Mouse (Mus musculus): ENCODE measurements around the gene Hvcn1. TPM values are rescaled to one million over a fixed set of nuclear protein-coding genes. Genes with fewer than 3 reads are reported as not detected.
"Not testable (repeated sequence)": the region's sequence is repeated elsewhere in the genome, so short reads cannot be mapped to it uniquely, and the experiment has no call there.

Hvcn1 gene
- total RNA-seq, 2 experiments from 2014 or later: 0.81 to 1.1 TPM

DNA sequence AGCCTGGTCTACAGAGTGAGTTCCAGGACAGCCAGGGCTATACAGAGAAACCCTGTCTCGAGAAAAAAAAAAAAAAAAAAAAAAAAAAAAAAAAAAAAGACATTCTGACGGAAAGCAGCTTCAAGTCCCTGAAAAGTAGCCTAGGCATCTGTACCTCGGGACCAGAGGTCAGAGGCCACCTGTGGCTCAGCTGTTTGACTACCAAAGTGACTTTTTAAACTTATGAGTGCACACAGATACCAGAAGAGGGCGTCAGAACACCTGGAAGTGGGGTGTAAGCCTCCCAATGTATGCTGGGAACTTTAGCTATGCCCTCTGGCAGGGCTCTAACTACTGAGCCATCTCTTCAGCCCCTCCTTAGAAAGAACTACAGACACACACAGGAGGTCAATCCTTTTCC lies 14.3 kb upstream of the Hvcn1 start:
- no peak for DNase-seq (ENCODE audit: low spot score)
- intact Hi-C loops (cut with DNase I): no loop called here

DNA sequence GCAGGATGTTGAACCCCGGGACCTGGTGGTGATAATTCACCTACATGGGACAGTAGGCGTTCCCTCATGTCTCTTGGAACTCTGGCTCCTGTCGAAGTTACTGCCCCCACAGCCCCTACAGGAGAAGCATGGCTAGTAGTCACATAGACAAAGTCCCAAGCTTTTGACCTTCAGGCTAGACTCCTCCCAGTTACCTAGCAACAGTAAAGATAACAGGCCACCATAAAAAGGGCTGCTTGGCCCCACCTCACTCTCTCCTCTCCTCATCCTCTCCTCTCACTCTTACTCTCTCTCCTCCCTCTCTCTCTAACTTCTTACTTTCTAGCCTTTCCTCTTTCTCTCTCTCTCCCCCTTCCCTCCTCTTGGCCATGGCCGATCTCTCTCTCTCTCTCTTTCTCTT lies 5.7 kb upstream of the Hvcn1 start:
- no peak for DNase-seq (ENCODE audit: low spot score)
- intact Hi-C loops (cut with DNase I): no loop called here

DNA sequence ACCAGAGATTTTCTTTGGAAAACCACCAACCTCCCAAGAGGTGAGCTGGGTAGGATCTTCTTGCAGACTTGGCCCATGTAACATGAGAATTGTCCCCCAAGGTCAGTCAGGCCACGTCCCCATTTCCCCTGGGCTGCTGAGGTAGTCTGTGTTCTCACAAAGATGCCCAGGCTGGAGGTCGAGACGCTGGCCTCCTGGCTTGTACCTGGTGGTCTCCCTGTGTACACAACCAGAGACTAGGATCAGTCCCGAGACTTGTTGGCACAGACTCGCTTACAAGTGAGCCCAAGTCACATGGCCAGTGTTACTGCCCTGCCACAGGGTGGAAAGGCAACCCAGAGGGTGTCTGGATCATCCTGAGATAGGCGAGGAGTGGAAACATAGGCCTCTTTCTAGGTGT lies 4.7 kb upstream of the Hvcn1 start:
- DNase-seq (ENCODE audit: low spot score): no peak
- intact Hi-C loops (cut with DNase I): no loop called here

DNA sequence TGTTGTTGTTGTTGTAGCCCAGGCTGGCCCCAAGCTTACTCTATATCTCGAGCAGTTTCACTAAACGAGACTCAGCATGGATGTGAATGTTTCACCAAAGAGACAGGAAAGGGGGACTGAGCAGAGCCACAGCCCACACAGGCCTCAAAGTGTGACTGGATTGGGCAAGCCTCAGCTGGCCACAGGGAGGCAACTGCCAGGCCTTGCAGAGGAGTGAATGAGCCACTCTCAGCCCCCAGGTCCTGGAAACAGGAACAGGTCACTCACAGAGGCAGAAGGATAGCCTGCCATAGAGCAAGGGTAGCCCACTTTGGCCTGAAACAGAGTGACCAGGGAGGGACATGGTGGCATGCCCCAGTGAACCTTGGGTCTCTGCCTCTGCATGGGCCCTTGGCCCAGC lies 2.4 kb upstream of the Hvcn1 start:
- intact Hi-C loops (cut with DNase I): no loop called here

DNA sequence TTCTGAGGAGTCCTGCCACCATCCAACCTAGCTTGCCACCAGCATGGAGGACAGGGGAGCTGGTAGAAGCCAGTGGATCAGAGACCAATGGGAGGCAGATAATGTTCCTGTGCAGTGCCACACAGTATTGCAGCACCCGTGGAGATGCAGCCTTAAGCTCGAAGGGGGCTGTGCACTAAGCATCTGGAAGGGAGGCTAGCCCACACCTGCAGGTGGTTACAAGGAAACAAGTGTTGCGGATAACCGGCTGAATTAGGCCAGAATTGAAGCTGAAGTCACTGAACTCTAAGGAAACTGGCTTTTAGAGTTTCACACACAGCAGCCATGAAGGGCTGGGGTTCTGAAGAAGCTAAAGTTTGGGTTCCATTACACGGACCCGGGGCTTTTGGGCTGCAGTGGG lies 2.3 kb downstream of the Hvcn1 start:
- intact Hi-C loops (cut with DNase I): no loop called here
- no peak for DNase-seq (ENCODE audit: low spot score)

More for the DNA sequence above, 2.4 kb upstream of the Hvcn1 start:
- DNase-seq (ENCODE audit: low spot score): no peak

DNA sequence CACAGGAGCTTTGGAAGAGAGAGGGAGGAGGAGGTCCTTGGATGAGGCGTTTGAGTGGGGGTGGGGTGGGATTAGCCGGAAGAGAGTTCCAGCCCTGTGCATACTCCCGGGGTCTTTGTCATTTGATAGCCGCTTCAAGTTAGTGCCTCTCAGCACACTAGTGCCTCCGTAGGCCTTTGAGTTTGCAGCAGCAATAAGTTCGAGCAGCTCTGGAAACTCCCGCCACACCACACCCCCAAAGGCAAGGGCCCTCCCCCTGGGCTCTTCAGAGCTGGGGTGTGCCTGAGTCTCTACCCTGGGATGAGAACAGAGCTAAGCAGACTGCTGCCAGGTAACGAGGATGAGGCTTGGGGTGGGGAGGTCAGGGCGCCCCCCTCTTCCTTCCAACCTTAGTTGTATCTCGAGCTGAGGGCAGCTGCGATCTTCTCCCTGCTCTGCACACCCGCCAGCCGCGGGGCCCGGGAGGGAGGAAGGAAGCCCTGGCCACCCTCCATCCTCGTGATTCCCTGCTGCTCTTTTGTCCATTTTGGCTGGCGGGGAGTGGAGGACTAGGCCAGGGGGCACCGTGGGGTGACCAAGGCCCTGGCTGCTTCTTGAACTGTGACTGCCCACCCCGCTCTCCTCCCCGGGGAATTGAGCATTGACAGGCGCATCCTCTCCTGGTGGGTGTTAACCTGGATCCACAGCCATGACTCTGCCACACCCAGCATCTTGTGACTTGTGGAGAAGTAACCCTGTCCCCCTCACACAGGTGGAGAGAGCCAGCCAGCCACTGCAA lies 3.2 kb downstream of the Hvcn1 start:
- intact Hi-C loops (cut with DNase I): no loop called here
- DNase-seq (ENCODE audit: low spot score): peak; percentile 40

DNA sequence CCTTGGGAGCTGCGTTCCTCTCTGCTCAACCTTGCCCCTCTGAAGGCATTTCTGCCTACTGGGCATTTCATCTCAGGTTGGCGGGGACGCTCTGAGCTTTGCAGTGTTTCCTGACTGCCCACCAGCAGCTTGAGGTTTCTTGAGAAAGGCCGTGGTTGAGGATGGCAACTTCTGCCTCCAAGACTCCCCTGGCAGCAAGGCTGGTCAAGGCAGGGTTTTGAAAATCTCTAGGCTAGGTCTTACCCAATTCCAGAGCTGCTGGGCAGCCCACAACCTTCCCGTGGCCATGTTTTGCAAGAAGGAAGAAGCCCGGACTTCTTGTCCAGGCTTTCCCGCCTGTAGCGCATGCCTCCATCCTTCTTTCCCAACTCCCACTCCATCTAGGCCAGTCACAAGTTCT lies 4.3 kb downstream of the Hvcn1 start:
- intact Hi-C loops (cut with DNase I): no loop called here
- no peak for DNase-seq (ENCODE audit: low spot score)

DNA sequence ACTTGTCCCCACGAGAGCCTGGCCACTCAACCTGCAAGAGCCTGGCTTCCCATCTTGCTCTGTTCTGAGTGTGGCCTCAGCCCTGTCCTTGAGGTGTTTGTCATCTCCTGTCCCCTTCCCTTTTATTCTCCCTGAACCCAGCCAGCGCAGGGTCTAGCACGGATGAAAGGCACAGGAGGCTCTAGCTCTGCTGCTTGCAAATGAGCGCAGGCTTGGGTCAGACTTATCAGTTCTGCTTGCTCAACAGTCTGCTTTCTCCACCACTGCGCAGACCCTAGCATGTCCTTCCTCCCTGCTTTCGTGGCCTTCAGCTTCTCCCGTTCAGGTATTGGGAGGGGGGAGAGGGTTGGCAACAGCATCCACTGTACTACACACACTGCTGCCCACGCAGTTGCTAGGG lies 5.5 kb downstream of the Hvcn1 start:
- intact Hi-C loops (cut with DNase I): no loop called here
- DNase-seq (ENCODE audit: low spot score): no peak

DNA sequence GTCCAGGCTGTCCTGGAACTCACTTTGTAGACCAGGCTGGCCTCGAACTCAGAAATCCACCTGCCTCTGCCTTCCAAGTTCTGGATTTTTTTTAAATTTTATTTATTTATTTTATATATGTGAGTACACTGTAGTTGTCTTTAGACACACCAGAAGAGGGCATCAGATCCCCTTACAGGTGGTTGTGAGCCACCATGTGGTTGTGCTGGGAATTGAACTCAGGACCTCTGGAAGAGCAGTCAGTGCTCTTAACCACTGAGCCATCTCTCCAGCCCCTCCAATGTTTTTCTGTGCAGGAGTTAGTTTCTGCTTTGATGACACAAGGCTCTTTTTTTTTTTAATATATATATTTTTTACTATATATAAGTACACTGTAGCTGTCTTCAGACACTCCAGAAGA lies 6.2 kb downstream of the Hvcn1 start:
- intact Hi-C loops (cut with DNase I); DNase-seq (ENCODE audit: low spot score): not testable (repeated sequence)

DNA sequence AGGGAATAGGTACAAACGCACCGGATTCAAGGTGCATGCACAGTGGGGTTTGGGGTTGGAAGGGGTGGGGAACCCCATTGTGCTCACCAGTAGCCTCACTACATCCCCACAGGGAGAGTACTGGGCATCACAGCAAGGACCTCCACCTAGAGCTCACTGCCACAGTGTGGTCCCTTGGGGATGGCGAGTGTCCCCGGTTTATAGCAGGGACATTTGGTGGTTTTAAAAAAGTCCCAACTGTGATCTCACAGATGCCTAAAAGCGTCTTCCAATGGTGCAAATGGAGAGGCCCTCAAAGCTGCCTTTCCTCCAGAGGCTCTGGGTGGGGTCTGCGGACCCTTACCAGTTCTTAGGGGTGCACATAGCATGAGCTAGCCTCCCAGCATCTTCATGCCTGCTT lies 7.3 kb downstream of the Hvcn1 start:
- DNase-seq (ENCODE audit: low spot score): no peak
- intact Hi-C loops (cut with DNase I): no loop called here

DNA sequence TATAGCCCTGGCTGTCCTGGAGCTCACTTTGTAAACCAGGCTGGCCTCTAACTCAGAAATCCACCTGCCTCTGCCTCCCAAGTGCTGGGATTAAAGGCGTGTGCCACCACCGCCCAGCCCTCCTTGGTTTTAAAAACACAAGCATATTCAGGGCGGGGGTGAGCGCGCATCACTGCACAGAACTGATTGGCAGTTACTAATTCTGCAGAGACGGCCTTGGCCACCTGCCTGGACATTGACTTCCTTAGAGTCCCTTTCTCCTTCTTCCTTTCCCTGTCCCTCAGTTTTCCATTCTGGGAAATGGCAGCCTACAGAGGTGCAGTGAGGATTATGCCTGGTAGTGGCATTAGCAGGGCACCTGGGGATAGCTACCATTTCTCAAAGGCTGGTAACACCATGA lies 11.0 kb downstream of the Hvcn1 start:
- no peak for DNase-seq (ENCODE audit: low spot score)
- intact Hi-C loops (cut with DNase I): no loop called here

DNA sequence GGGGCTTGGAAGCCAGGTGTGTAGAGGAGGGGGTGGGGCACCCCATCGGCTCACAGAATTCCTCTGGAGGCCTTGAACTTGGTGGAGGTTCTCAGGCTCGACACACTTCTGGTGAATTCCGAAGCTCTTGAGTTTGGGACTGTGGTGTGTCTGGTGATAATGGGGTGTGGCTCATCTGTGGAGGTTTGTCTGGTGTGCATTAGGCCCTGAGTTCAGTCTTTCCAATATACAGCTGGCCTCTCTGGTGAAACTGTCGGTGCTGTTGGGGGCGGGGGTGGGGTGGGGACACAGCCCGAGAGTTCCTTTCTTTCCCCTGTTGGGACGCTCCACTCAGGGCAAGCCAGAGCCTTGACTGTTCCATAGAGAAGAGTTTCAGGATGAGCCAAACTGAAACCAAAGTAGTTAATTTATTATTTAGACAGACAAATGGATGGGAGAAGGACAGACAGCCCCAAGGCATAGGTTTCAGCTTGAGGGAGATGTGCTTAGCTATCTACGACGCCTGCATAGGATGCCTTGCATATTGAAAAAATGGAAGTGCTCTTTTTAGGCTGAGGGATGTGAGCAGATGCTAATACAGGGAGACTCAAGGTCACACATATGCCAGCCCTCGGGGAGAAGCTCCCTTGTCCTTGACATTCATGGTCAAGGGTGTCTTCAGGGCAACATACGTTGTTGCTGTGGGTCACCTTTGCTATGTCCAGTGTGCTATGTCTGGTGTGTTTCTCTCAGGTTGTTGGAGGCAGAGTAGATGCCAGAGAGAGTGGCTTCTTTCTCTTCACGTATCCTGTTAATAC lies 11.7 kb downstream of the Hvcn1 start:
- no peak for DNase-seq (ENCODE audit: low spot score)
- intact Hi-C loops (cut with DNase I): no loop called here

DNA sequence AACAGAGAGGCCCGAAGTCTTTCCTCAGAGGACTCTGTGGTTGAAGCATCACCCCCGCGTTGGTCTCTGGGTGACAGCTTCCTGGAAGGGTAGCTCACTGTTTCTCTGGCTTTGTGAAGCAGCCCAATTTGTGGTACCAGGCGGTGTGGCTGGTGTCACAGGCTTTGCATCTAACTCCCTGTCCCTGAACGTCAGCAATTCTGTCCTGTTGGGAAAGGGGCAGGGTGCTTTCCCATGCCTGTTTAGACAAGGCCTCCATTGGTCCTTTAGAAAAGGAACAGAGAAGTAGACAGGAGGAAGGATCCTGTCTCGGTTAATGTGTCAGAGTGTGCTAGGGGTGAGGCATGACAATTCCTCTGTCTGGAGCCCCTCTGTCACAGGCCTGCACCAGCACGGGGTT lies 12.3 kb downstream of the Hvcn1 start:
- intact Hi-C loops (cut with DNase I): no loop called here
- DNase-seq (ENCODE audit: low spot score): no peak

DNA sequence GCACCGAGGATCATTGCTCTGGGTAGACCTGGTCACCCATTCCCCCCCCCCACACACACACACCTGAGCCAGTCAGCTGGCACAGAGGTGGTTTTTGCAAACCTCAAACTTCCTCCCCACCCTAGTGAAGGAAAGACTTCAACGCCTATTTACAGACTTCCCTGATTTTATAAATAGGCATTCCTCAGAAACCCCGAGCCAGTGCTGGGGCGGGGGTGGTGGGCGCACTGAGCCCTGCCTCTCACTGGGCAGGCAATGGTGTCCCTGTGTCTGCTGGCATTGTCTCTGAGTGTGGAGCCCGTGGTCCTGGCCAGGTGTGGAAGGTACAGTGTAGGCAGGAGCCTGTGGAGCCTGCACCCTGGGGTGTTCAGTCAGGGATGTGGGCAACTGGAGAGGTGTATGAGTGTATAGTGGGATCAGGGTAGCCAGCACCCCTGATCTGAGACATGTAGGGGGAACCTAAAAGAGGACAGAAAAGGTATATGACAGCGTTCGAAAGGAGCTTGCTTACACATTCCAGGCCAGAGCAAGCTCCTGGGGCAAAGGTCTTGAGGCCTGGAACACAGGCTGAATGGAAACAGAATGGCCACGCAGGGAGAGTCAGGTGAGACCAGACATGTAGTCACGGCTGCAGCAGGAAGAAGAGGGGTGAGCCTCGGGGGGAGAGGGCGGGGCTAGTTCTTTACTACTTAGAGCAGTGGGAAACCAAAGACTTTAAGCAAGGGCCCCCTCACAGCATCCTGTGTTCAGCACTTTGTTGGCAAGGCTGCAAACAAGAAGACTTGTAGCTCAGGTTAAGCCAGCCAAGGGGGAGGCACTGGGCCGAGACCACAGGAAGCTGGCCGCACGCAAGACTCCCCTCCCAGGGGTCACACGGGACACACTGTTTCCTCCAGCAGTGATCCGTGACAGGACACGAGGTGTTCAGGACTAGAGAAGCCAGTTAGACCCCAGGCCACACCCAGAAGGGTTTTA lies 13.3 kb downstream of the Hvcn1 start:
- intact Hi-C loops (cut with DNase I): no loop called here
- DNase-seq (ENCODE audit: low spot score): no peak

DNA sequence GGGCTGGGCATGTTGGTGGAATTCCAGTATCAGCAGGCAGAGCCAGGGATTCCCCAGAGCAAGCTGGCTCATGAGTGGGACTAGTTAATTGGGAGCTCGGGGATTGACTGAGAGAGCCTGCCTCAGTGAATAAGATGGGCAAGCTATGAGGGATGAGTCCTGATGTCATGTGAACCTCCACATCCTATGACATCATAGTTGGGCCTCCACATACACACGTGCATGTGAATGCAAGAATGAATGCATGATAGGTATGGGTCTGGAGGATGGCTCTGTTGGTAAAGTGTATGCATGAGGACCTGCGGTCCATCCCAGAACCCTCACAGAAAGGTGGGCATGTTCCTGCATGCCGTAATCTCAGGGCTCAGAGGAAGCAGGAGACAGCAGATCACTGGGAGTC lies 14.5 kb downstream of the Hvcn1 start:
- DNase-seq (ENCODE audit: low spot score): no peak
- intact Hi-C loops (cut with DNase I): no loop called here

DNA sequence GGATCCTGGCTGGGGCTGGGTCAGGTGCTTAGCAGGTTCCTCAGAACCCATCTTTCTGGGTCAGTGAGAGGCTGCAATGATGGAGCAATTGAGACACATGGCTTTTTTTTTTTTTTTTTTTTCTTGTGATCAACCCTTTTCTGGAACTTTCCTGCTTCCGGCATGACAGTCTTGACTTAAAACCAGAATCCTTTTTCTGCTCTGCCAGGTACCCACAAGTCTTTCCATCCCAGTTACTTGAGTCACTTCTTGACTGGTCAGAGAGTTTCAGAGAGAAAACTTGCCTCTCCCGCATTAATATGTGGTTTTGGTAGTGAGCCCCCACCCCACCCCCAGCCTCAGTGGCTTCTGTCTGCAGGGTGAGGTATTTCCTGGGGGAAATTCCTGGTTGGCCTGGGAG lies 17.7 kb downstream of the Hvcn1 start:
- intact Hi-C loops (cut with DNase I): no loop called here

DNA sequence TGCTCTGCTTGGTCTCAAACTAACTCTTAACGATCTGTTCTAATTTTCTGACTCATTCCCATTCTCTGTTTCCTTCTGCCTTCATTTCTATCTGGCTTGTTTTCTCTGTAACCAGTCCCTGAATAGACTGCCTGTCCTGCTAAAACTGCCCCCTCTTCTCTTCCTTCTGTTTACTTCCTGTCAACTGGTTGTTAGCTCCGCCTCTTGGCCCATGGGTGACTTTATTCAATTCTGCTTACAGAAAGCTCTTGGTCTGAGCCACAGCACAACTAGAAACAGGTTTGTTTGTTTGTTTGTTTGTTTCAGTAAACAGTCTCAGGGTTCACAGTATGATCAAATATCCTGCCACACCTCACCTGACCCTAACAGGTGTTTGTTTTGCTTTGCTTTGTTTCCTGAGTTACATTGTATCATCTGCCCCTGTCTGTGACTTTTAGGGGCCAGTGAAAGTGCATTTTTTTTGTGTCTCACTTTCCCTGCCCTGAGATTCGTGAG lies 21.7 kb downstream of the Hvcn1 start:
- no peak for DNase-seq (ENCODE audit: low spot score)
- intact Hi-C loops (cut with DNase I): no loop called here

More for the DNA sequence above, 17.7 kb downstream of the Hvcn1 start:
- no peak for DNase-seq (ENCODE audit: low spot score)

DNA sequence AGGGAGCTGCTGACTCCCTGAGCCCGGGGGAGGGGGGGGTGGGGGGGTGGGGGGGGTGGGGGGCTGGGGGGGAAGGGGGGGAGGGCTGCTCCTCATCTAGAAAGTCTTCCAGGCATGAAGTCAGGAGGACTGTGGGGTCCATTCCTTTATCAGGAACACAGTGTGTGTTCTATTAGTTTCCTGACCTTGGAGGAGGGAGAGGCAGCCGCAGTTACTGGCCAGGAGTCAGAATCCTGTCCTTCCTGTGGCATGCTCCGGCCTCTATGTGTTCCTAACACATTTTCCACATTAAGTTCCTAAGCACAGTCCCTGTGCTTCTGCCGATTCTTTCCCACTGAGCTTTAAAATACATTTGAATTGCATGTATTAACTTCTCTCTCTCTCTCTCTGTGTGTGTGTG lies 22.2 kb downstream of the Hvcn1 start:
- intact Hi-C loops (cut with DNase I): no loop called here
- no peak for DNase-seq (ENCODE audit: low spot score)

DNA sequence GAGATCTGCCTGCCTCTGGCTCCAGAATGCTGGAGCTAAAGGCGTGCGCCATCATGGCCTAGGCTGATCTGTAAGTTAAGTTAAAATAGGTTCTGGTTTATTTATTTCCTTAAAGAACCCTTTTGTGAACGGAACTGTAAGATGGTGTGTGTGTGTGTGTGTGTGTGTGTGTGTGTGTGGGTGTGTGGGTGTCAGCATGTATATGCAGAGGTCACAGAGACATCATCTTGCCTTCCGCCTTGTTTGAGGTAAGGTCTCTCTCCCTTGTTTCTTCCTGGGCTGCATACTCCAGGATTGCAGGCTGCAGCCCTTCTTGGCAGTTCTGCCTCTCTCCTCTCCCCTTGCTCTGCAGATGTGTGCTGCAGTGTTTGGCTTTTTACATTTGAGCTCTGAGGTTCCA lies 24.2 kb downstream of the Hvcn1 start:
- intact Hi-C loops (cut with DNase I): no loop called here
- DNase-seq (ENCODE audit: low spot score): no peak

DNA sequence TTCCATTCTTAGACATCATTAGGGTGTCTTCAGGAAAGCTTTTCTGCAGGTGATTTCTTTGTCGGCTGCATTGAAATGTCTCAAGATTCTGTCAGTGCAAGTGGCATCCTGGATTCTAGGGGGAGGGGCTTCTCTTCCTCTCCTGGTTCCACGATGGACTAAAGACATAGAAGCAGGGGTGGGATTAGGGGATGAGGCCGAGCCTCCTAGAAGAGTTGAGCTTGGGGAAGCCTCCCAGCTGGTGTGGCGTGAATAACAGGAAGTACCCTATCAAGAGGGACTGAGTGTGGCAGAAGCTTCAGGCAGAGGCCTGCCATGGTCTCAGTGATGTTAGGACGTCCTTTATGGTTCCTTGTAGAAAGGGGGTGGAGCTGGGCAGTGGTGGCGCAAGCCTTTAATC lies 24.8 kb downstream of the Hvcn1 start:
- intact Hi-C loops (cut with DNase I): no loop called here
- no peak for DNase-seq (ENCODE audit: low spot score)

Data from heart, postnatal 25 days (tissue).